Mouse (Mus musculus) spleen, adult 2 months (tissue): ENCODE results near the gene Olfr1342. TPM values are rescaled to one million over a fixed set of nuclear protein-coding genes. Genes with fewer than 3 reads are reported as not detected.

Experiments used
- DNase-seq, 2 experiments: peaks; one replicate each; pipeline versions ENCODE4 v3.0.0 to v3.0.0-alpha.2; 2012 to 2021; ENCODE audit warnings: low spot score in 2 of 2, low read depth in 1 of 2
- H3K27ac ChIP-seq: fragments of 200-500 bp; 2 replicates; pipeline ENCODE4 v1.5.1; 2012; ENCODE audit warnings: low read length, inconsistent platforms; ENCODE audit not compliant: insufficient read depth
- H3K27me3 ChIP-seq: fragments of 200-500 bp; 2 replicates; pipeline ENCODE4 v1.6.1; 2012; ENCODE audit warnings: mild to moderate bottlenecking, moderate library complexity, low read length, inconsistent platforms; ENCODE audit not compliant: control insufficient read depth, insufficient read depth
- H3K36me3 ChIP-seq: fragments of 200-500 bp; 2 replicates; pipeline ENCODE4 v1.6.1; 2012; ENCODE audit warnings: mild to moderate bottlenecking, low read length, inconsistent platforms; ENCODE audit not compliant: control insufficient read depth, insufficient read depth
- H3K4me1 ChIP-seq: fragments of 200-500 bp; 2 replicates; pipeline ENCODE4 v1.6.1; 2011; ENCODE audit warnings: inconsistent platforms; ENCODE audit not compliant: control insufficient read depth, insufficient read depth, insufficient read length
- H3K4me3 ChIP-seq: fragments of 200-500 bp; 2 replicates; pipeline ENCODE4 v1.5.1; 2011; ENCODE audit warnings: mild to moderate bottlenecking, inconsistent platforms; ENCODE audit not compliant: insufficient read depth, insufficient read length; ENCODE audit errors: extremely low read depth
- CTCF ChIP-seq: fragments of 200-500 bp; IDR thresholded peaks from 2 replicates; pipeline ENCODE4 v1.5.1; 2011; ENCODE audit warnings: mild to moderate bottlenecking, inconsistent platforms; ENCODE audit not compliant: insufficient read depth, insufficient read length, insufficient replicate concordance; ENCODE audit errors: extremely low read depth
- POLR2A ChIP-seq: fragments of 200-500 bp; IDR thresholded peaks from 2 replicates; pipeline ENCODE4 v1.6.1; 2011; ENCODE audit warnings: low read depth, low read length, inconsistent platforms
- WGBS: fragments of 180-500 bp; shearing (Covaris S2); methylation state at CpG from one replicate; pipeline ENCODE4 v1.1.7; 2018; 5-methylcytosine and 5-hydroxymethylcytosine counted together
- polyA plus RNA-seq: library from polyadenylated mRNA; depleted of rRNA; stranded (reverse); fragments of >200 nt; gene quantifications from 2 replicates; pipeline ENCODE4 v1.2.3, GENCODE M21; 2012

Gene Olfr1342
- polyA plus RNA-seq, 1 experiment, result not detected

- no peaks in the 10 kb centered on the region for H3K4me1 ChIP-seq
- H3K27ac ChIP-seq, result no peak within 1 kb of the TSS
- TF ChIP-seq CTCF, result no peak
- no peak for TF ChIP-seq POLR2A
- no peaks in the 10 kb centered on the region for H3K36me3 ChIP-seq
- no peak within 1 kb of the TSS for H3K4me3 ChIP-seq
- DNase-seq, result no peak
- no peaks in the 10 kb centered on the region for H3K27me3 ChIP-seq
Measured at GRCm38 (mm10) chr4:118719838-118720237, 27.3 kb upstream of the Olfr1342 start, which contains the start of gene Olfr1340. Olfr1340 (plus strand) TSS chr4:118720138.

DNA sequence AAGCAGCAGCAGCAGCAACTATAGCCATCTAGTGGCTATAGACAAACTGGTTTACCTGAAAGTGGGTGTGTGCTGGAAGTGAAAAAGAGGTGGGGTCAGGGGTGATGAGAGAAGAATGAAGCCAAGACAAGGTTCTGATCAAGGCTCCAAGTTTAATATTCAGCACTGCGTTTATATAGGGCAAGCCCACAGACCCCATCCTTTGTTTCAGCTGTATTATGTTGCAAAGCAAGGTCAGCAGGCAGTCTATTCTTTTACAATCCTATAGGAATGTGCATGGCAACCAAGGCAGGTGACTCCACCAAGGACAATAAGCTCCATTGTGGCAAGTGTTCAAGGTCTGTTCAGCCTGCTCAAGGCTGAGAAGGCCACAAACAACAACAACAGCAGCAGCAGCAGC, 19.1 kb upstream of the Olfr1342 start:
- H3K27ac ChIP-seq, result no peak overlapping the region
- H3K4me3 ChIP-seq, result no peak overlapping the region
- no peaks in the 10 kb centered on the region for H3K36me3 ChIP-seq
- TF ChIP-seq POLR2A (no peak), CTCF (no peak)
- no peaks in the 10 kb centered on the region for H3K27me3 ChIP-seq
- no peak for DNase-seq
- no peaks in the 10 kb centered on the region for H3K4me1 ChIP-seq
- WGBS, result 71% methylated on average over 1 of the region's 1 CpGs

DNA sequence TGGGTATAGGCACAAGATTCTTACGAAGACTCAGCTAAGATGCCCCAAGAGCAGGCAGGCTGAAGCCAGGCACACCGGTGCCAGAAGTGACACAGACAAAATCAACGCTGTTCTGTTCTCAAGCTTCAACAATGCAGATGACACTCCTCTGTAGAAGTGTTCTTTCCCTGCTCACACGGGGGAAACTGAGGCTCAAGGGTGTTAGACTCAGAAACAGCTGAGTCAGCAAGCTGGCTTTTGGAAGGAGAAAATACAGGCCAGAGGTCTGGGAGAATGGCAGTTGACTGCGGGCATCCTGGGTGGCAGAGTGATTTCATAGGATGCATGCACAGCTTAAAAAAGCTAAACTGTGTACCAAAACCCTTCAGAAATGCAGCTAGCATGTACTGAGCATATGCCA, 15.5 kb upstream of the Olfr1342 start:
- 83% methylated on average over 5 of the region's 5 CpGs for WGBS

GRCm38 (mm10) chr4:118703223-118703622, 10.7 kb upstream of the Olfr1342 start, which contains the start of gene Olfr1341:
Olfr1341 (plus strand) TSS chr4:118703523.
- no peak within 1 kb of the TSS for H3K27ac ChIP-seq
- TF ChIP-seq CTCF (no peak), POLR2A (no peak)
- no peaks in the 10 kb centered on the region for H3K27me3 ChIP-seq
- no peak within 1 kb of the TSS for H3K4me3 ChIP-seq
- no peaks in the 10 kb centered on the region for H3K4me1 ChIP-seq
- WGBS, result 79% methylated on average over 3 of the region's 3 CpGs
- no peak for DNase-seq
- H3K36me3 ChIP-seq, result no peaks in the 10 kb centered on the region

More for the DNA sequence above, 15.5 kb upstream of the Olfr1342 start:
- Histone ChIP-seq H3K4me3 (no peak overlapping the region), H3K4me1 (no peaks in the 10 kb centered on the region), H3K36me3 (no peaks in the 10 kb centered on the region), H3K27me3 (no peaks in the 10 kb centered on the region), H3K27ac (no peak overlapping the region)
- no peak for DNase-seq
- no peak for TF ChIP-seq CTCF
- TF ChIP-seq POLR2A, result no peak

DNA sequence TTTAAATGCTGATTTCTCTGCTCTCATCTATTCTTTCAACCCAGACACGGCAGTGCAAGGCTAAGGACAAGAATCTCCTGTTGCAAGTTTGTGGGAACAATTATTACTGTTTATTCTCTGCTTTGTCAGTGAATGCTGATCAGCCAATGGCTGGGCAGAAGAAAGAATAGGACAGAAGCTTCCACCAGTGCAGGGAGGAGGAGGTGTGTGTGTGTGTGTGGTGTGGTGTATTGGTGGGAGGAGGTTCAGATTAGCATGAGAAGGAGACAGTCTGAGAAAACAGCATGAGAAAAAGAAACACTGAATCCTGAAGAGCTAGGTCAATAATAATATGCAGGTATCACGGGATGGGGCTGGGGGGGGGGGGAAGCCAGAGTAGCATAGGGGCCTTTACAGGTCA, 1.3 kb upstream of the Olfr1342 start:
- no peaks in the 10 kb centered on the region for H3K27me3 ChIP-seq
- no peak overlapping the region for H3K27ac ChIP-seq
- no peak for DNase-seq
- H3K4me3 ChIP-seq, result no peak overlapping the region
- WGBS, result 77% methylated on average over 2 of the region's 2 CpGs
- H3K4me1 ChIP-seq, result no peaks in the 10 kb centered on the region
- TF ChIP-seq POLR2A (no peak), CTCF (no peak)
- no peaks in the 10 kb centered on the region for H3K36me3 ChIP-seq

GRCm38 (mm10) chr4:118687086-118687485, 5.5 kb downstream of the Olfr1342 start:
- no peaks in the 10 kb centered on the region for H3K36me3 ChIP-seq
- no peaks in the 10 kb centered on the region for H3K27me3 ChIP-seq
- no peak overlapping the region for H3K4me3 ChIP-seq
- 46% methylated on average over 2 of the region's 2 CpGs for WGBS
- no peak overlapping the region for H3K27ac ChIP-seq
- no peak for DNase-seq
- no peak for TF ChIP-seq CTCF
- TF ChIP-seq POLR2A, result no peak
- H3K4me1 ChIP-seq, result no peaks in the 10 kb centered on the region

- TF ChIP-seq POLR2A (no peak), CTCF (no peak)
- Histone ChIP-seq H3K4me1 (no peaks in the 10 kb centered on the region), H3K36me3 (no peaks in the 10 kb centered on the region)
Measured at GRCm38 (mm10) chr4:118658652-118659051, 33.9 kb downstream of the Olfr1342 start, which contains the start of gene Olfr62. Olfr62 (plus strand) TSS chr4:118658952.

More at GRCm38 (mm10) chr4:118658652-118659051, 33.9 kb downstream of the Olfr1342 start, which contains the start of gene Olfr62:
- Histone ChIP-seq H3K27ac (no peak within 1 kb of the TSS), H3K27me3 (no peaks in the 10 kb centered on the region), H3K4me3 (no peak within 1 kb of the TSS)
- no peak for DNase-seq
